Mouse (Mus musculus): Measurements from ENCODE around the gene Deaf1.

The Deaf1 gene

DNA sequence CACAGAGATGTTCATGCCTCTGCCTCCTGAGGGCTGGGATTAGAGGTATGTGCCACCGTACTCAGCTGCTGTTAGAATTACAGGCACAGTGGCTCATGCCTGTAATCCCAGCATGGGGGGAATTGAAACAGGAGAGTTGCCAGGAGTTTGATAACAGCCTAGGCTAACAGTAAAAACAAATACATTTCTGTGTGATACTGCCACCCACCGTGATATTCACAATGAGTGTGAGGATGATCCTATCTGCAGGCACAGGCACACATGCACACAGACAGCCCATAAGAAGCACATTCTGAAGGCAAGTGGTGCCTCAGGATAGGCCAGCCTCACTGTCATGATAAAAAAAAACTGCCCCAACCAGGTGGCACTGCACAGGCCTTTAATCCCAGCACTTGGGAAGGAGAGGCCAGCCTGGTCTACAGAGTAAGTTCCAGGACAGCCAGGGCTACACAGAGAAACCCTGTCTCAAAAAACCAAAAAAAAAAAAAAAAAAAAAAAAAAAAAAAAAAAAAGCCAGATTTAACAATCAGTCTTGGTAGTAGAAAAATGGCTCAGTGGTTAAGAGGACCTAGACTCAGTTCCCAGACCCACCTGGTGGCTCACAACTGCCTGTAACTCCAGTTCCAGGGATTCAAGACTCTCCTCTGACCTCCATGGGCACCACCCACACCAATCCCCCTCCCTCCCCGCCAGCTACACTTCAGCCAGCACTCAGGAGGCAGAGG is 29.4 kb downstream of the Deaf1 start:
- DNase-seq (ENCODE audit: low spot score in 2 of 2): no peak

DNA sequence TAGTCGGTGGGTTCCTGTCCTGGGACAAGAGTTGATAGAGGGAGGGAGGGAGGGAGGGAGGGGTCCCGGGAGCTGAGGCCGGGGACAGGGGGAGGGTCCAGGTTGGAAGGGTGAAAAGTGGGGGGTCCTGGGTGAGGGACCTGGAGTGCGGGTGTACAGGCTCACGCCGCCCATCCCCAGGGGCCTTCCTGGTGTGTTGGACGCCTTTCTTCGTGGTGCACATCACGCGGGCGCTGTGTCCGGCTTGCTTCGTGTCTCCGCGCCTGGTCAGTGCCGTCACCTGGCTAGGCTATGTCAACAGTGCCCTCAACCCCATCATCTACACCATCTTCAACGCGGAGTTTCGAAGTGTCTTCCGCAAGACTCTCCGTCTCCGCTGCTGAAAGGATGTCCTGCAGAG is 33.0 kb downstream of the Deaf1 start:
- DNase-seq (ENCODE audit: low spot score in 2 of 2): no peak

DNA sequence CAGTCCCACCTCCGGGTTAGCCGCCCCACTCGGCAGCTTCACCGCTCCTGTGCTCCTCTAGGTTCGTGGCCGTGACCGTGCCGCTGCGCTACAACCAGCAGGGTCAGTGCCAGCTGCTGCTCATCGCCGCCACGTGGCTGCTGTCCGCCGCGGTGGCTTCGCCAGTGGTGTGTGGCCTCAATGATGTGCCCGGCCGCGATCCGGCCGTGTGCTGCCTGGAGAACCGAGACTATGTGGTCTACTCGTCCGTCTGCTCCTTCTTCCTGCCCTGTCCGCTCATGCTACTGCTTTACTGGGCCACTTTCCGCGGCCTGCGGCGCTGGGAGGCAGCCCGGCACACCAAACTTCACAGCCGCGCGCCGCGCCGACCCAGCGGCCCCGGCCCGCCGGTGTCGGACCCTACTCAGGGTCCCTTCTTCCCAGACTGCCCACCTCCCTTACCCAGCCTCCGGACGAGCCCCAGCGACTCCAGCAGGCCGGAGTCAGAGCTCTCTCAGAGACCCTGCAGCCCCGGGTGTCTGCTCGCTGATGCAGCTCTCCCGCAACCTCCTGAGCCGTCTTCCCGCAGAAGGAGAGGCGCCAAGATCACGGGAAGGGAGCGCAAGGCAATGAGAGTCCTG is 33.5 kb downstream of the Deaf1 start:
- peak in 1 of 2 experiments; percentile 19 for DNase-seq (ENCODE audit: low spot score in 2 of 2)

DNA sequence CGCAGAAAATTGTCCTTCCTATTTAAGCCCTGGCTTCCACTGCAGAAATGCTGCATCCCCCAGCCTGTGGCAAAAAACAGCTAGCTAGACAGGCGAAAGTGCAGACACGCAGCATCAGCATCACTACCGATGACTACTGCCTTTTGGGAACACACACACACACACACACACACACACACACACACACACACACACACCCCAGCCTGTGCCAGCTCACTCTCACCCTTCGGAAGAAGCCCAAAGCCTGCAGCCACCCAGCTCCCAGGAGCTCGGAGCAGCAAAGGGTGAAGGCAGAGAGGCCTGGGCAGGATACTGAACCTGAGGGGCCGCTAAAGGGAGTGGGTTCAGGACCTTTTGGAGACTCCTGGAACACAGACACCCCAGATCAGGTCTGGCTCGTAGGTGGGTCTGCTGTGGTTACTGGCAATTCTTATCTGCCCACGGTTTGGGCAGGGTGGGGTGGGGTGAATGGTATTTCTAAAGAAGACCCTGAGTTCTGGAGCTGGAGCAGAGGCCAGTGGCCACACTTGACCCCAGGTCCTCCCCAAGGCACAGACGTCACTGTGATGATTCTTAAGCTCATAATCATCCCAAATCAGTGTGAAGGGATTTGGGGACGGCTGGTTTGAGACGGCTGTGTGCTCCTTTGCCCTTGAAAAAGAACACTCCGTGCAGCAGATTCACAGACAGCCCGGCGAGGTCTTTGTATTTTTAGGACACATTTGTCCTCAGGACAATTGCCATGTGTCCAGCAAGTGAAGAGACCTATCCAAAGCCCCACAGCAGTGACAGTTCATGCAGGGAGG is 34.7 kb downstream of the Deaf1 start:
- peak in 1 of 2 experiments; percentile 22 for DNase-seq (ENCODE audit: low spot score in 2 of 2)

DNA sequence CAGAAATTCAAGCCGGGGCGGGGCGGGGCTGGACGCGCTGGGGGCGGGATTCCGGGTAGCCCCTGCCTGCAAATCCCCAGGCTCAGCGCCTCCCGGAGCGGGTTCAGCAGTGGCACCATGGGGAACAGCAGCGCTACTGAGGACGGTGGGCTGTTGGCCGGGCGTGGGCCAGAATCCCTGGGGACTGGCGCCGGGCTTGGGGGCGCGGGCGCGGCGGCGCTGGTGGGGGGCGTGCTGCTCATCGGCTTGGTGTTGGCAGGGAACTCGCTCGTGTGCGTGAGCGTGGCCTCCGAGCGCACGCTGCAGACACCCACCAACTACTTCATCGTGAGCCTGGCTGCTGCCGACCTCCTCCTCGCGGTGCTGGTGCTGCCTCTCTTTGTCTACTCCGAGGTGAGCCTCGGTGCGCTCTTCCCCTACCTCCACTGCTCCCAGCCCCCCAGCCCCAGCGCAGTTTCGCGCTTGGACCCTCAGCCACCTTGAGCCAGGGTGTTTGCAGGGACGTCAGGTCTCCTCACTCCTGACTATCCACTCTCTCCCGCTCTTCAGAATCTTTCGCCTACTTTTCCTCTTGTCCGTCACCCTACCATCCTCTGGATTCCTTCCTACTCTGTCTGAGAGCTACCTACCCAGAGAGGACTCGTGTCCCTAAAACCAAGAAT is 35.4 kb downstream of the Deaf1 start, which contains the start of gene Drd4:
Gene Drd4, plus strand, starts transcription at position 86 of the 662 bp plus-strand sequence.
- DNase-seq (ENCODE audit: low spot score in 2 of 2): peak; percentile 32 to 34

DNA sequence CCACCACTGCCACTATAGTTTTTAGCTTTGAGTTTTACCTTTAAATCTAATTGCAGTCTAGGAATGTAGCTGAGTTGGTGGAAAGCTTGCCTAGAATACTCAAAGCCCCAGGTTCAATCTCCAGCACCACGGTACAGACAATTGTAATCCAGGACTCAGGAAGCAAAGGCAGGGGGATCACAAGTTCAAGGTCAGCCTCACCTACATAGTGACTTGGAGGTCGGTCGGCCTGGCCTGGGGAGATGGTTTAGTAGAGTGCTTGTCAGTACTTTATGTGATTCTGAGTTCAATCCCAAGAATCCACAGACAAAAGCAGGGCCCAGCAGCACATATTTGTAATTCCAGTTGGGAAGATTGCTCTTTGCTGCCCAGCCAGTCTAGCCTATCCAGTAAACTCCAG is 39.4 kb downstream of the Deaf1 start:
- no peak for DNase-seq (ENCODE audit: low spot score in 2 of 2)

DNA sequence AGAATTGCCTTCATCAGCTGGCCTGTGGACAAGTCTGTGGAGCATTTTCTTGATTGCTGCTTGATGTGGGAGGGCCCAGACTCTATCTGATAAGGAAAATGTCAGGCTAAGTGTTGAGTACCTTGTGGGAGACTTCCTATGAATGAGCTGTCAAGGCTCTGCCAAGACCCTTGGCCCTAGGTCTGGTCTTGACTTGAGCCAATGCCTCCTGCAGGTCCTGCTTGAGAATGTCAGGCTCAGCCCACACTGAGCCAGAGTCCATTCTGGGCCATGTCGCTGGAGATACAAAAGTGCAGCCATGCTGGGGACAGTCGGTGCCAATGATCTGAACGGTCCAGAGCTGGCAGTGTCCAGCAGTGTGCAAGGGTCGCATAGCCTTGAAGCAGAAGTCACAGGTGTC is 44.7 kb downstream of the Deaf1 start:
- DNase-seq (ENCODE audit: low spot score in 2 of 2): no peak

DNA sequence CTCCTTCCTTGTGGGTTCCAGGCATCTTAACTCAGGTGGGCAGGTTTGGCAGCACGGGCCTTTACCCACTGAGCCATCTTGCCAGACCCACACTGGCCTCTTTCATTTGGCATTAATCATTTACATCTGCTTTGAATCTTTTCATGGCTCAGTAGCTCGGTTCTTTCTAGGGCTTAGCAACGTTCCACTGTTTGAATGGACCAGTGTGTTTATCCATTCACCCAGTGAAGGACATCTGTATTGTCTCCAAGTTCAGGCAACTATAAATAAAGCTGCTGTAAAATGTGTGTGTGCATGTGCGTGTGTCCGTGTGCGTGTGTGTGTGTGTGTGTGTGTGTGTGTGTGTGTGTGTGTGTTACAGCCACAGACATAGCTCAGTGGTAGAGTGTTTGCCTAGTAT is 46.0 kb downstream of the Deaf1 start:
- DNase-seq (ENCODE audit: low spot score in 2 of 2): no peak

DNA sequence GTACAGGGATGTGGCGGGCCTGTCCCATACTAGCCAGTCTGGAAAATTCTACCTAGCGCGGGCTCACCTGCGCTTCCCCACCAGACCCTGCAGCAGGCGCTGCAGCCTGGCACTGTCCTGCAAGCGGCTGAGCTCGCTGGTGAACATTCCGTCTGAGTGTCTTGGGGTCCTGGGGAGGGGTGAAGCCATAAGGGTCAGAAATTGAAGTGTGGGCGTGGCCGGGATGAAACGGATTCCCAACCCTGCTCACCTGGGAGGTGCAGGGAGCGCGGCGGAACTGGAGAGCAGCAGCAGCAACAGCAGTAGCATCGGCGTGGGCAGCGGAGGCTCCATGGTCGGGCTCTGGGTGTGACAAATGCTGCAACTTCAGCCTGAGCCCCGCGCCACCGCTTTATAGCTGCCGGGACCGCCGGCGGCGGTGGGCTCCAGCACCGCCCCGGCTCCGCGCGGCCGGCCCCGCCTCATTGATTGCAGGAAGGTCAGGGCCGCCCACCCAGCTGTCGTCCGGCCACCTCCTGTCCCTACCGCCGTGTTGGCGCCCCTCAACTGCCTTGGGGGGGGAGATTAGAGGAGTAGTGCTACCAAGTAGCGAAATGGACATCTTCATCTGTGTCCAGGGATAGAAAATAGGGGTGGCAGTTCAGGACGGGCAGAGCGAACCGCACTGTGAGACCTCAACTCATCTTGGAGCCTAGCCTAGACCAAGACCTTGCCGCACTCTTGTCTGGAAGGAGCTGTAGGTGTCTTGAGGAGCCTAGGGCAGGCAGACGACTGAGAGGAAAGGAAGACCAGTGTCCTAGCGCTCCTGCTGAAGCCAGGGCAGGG is 48.5 kb downstream of the Deaf1 start, which contains the start of gene Sct:
Gene Sct, minus strand, starts transcription at position 368 of the 825 bp plus-strand sequence.
- DNase-seq (ENCODE audit: low spot score in 2 of 2): no peak

DNA sequence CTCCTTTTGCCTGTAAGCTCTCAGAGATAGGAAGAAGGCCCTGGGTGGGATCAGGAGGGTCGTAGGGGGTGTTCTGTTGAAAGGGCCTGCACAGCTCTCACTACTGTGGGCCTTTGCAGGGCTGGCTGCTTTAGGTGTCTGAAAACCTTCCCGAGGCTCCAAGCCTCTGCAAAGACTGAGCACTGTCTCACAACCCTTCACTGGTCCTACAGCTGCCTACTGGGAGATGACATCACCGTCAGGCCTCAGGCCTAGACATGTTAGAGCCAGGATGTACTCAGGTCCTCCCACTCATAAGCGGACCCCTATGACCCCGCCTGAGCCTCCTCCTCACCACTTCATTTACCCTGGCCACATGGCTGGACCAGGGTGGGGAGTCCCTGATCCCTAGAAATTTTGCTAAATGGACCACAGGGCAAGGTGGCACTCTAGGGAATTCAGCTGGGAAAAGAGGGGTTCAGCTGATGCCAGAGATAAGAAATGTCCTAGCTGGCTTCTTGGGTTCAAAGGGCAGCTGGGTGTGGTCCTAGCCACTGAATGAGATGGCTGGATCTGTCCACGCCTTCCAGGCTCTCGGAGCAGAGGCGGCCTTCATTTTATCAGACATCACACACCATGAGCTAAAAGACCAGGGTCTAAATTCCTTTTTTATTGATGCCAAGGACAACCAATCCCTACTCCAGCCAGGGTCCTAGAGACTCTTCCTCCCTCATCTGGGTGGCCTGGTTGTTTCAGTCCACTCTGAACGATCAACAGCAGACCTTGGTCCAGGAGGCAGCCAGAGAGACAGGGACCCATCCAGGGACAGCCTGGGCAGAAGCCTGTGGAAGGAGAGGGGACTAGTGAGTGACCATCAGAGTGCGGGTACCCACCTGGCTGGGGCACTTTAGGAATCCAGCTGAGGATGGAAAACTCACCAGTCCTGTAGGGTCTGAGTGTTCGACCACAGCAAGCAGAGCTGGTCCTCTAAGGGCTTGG is 49.5 kb downstream of the Deaf1 start:
- DNase-seq (ENCODE audit: low spot score in 2 of 2): no peak

DNA sequence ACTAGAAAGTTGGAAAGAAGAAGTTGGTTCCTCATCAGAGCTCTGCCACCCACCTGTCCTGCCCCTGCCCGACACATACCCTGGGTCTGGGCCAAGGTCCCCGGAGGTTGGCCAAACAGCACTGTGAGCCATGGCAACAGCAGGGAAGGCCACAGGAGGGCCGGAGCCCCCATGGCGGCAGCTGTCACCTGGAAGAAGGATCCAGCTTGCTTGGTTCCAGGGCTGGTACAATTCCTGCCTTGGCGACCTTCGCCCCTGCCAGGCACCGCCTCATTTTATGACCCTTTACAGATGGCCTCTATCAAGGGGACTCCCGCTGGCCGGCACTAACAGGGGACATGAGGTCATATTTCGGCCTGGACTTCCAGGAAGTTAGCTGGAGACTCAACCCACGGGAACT is 50.9 kb downstream of the Deaf1 start, which contains the start of gene Cdhr5:
Gene Cdhr5, minus strand, starts transcription at position 241 of the 400 bp plus-strand sequence.
- no peak for DNase-seq (ENCODE audit: low spot score in 2 of 2)

DNA sequence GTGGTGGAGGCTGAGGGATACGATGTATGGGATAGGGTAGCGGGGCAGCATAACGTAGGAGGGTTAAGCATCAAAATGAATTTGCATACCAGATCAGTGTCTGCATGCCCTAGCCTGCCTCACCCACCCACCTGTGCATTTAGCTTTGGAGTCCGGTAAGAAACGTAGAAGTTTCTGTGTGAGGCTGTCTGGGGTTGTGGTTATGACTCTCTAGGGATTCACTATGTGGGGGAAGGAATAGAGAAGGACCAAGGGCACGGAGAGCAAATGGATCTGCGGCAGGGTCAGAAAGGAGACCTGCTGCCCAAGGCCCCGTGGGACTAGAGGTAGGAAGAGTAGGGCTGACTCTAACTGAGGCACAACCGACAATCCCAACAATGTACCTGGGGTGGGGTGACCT is 52.1 kb downstream of the Deaf1 start:
- no peak for DNase-seq (ENCODE audit: low spot score in 2 of 2)

DNA sequence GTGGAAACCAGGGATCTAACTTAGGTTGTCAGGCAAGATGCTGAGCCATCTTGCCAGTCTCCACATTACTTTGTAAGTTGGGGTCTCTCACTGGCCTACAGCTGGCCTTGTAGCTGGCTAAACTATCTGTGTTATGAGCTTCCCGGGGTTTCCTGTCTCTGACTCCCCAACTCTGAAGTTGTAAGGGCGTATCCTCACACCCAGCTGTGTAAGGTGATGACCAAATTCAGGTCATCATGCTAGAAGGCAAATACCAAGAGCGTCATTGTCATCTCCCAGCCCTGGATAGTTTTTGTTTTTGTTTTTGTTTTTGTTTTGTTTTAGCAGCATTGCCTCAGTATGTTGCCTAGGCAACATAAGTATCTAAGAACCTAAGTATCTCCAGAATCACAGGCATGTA is 56.9 kb downstream of the Deaf1 start:
- no peak for DNase-seq (ENCODE audit: low spot score in 2 of 2)

DNA sequence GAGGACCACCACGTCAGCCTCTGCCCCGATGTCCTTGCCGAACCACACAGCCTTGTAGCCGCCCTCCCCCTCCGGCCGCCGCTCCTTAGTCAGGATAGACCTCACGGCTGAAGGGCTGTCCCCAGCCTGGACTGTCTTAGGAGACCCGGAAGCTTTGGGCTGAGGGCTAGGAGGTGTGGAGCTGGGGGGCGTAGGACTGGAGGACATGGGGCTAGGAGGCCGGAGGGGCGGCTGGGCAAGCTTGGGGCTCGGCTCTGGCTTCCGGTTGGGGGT is 58.3 kb downstream of the Deaf1 start:
- no peak for DNase-seq (ENCODE audit: low spot score in 2 of 2)

DNA sequence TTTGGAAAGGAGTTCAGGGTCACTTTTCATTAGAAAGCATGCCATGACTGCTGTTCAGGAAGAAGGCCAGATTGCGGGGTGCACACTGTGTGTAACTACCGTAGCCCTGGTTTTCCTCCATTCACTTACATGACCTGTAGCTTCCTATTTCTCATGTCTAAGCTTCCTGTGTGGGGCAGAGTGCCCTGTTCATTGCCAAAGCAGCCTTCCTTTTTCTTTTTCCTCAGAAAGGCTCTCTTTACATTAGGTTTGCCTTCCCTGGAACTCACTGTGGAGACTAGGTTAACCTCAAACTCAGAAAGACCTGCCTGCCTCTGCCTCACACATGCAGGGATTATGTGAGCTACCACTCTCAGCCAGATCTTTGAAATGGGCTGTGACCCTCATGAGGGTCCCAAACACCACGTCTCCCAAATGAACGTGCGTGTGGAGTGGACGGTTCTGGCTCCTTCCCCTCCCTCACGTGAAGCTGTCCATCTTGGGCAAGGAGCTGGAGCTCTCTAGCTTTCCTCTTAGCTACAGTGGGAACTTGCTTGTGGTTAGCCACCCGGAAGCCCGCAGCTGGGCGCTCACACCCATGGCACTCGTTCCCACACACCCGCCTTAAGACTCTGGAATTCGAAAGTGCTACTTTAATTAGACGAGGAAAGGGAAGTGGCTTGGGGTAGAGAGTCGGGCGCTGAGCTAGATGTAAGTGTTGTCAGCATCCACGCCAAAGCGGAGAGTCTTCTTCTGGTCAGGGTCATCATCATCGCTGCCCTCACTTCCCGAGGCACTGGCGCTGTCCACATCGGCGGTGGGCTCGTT is 58.8 kb downstream of the Deaf1 start:
- DNase-seq (ENCODE audit: low spot score in 2 of 2): no peak

DNA sequence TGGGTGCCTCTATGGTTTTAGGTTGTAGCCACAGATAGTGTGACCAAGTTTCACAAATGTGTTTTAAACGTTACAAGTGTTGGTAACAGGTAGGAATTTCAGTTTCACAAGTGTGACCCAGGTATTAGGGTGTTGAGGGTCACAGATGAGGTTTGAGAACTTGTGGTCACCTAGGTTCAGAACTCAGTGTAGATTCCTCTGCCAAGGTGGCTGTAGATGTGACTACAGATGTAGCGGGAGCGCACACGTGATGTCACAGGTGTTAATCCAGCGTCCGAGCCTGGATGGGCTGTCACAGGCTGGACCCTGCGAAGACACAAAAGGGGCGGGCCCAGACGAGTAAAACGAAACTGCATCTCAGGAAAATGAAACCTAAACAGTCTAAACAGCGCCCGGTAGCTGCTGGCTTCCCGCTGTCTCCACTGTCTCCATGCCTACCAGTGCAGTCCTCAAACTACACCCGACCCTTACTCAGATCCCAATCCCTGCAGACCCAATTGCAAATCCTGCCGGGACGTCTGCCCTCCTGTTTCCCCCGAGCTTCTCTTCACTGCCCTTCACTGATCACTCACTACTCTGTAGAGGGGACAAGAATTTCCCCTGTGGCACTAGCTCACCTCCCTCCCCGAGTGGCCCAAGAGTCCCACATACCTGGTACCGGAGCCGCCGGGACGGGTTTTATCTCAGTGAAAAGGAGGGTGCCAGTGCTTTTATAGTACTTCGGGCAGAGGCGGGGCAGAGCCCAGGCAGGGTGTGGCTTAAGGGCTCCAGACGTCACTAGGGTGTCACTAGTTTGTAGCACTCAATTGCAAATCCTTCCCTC is 61.5 kb downstream of the Deaf1 start, which contains the start of gene Irf7:
Gene Irf7, minus strand, starts transcription at position 743 of the 823 bp plus-strand sequence.
- DNase-seq (ENCODE audit: low spot score in 2 of 2): peak in 1 of 2 experiments; percentile 26

DNA sequence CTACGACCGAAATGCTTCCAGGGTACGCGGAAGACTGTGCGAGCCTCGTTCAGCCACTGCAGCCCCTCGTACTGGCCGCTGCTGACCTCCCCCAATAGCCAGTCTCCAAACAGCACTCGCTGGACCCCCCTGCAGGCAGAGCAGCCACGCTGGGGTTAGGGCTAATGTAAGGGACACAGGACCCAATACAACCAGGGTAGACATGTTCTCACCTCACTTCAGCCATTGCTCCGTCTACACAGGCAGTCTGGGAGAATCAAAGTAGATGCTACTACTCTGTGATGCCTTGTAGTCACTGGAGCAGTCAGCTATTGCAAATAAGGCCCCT is 62.1 kb downstream of the Deaf1 start:
- DNase-seq (ENCODE audit: low spot score in 2 of 2): no peak

DNA sequence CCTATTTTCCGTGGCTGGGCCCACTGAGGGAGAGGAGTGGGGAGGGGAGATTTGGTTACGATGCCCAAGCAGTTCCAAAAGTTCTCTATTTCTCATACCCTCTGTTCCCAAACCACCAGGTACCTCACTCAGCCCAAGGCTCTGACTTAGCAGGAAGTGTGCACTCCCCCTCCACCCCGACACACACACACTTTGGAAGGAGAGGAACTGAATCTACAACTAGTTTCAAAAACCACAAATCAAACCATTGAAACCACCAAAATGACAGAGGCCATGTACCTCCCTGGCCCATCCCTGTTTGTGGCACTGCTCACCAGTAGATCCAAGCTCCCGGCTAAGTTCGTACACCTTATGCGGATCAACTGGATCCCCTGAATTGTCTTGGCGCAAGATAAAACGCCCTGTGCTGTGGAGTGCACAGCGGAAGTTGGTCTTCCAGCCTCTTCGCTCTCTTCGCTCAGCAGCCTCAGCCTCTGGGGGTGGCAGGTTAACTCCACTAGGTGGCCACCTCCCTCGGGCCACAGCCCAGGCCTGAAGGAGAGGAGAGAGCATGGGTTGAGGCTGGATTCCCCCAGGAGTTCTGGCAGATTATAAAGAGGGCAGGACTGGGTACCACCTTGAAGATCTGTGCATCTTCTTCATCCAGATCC is 62.6 kb downstream of the Deaf1 start:
- DNase-seq (ENCODE audit: low spot score in 2 of 2): no peak

Measured in right cerebral cortex, adult 2 months (tissue).